Mouse (Mus musculus) mesoderm, embryonic 11.5 days (tissue): ENCODE measurements around the gene Batf2.
"Not testable (repeated sequence)": the region's sequence is repeated elsewhere in the genome, so short reads cannot be mapped to it uniquely, and the experiment has no call there.

Source experiments
- DNase-seq: peaks from one replicate; pipeline ENCODE4 v3.0.0-alpha.2; 2012; ENCODE audit warnings: low read depth, low spot score

The Batf2 gene

DNA sequence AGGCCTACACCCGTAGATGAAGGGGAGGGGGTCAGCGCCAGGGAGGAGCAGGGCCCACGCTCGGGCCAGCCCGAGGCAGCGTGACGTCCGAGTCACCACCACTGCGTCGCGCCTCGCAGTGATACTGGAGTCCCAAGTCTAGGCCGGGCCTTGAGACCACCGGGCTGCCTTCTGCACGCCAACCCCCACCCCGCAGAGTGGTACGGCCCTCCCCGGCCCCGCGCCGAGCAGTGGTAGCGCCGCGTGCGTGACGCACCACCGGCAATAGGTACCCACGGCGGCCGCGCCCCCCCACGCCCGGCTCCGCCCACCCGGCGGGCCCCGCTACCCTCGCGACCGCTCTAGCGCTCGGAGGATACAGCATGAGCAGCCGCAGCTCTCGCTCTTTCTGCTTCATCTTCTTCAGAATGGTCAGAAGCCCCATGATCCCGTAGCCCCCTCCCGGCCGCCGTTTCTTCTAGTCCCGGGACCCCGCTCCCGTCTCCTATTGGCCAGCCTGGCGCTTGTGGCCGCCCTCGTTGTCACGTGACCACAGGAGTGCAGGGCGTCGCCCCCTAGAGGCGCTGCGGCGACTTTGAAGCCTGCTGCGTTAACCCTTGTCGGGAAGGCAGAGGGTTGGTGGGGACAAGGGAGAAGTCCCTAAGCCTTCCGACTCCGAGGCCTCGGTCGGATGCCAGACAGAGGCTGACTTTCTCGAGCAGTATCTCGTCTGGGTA is at the start of gene Batf2:
Batf2 (plus strand) TSS at position 306 of the 716 bp plus-strand sequence.
- DNase-seq: peak; percentile 97

DNA sequence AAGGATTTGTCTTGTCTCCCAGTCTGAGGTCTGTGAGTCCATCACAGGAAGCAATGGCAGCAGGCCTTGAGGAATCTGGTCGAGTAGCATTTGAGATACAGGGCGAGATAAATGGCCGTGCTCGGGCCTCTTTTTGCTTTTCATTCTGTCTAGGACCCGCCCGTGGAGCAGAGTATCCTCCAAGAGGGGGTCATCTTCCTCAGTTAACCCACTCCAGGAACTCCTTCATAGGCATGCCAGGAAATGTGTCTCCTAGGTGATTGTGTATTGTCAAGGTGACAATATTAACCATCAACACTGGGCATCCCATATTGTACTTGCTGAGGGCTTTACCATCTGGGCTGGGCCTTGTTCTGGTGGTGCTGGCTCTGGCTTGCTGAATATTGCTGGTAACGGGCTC is 46.7 kb upstream of the Batf2 start, which contains the start of gene AC131692.1:
AC131692.1 (plus strand) TSS at position 301 of the 400 bp plus-strand sequence.
- DNase-seq: no peak

DNA sequence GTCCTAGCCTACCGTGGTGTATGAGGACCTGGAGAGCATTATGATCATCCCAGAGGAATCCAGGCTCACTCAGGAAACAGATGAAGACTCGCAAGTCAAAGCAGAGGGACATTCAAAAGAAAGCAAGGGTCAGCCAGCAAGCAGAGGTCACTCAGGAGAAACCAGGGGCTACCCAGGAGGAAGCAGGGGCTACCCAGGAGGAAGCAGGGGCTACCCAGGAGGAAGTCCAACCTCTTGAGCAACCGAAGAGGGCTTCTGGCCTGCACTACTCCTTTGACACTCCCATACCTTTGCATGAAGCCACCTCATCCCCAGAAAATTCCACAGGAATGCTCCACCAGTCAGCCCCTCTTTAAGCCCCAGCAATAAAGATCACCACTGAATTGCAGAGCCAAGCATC is 42.9 kb upstream of the Batf2 start:
- DNase-seq: no peak

DNA sequence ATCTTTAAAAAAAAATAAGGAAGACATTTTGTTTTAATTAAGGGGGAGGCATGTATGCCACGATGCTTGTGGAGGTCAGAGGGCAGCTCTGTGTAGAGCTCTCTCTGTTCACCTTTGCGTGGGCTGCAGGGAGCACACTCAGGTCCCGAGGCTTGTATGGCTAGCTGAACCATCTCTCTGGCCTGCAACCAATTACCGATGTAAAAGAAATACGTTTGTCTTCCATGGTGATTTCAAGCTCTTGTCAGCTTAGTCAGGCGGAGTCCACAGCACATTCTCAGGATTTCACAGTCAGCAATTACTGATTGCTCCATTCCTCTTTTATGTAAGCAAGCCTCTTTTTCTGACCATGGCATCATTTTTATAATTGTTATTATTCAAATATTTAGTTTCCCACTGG is 39.6 kb upstream of the Batf2 start:
- no peak for DNase-seq

DNA sequence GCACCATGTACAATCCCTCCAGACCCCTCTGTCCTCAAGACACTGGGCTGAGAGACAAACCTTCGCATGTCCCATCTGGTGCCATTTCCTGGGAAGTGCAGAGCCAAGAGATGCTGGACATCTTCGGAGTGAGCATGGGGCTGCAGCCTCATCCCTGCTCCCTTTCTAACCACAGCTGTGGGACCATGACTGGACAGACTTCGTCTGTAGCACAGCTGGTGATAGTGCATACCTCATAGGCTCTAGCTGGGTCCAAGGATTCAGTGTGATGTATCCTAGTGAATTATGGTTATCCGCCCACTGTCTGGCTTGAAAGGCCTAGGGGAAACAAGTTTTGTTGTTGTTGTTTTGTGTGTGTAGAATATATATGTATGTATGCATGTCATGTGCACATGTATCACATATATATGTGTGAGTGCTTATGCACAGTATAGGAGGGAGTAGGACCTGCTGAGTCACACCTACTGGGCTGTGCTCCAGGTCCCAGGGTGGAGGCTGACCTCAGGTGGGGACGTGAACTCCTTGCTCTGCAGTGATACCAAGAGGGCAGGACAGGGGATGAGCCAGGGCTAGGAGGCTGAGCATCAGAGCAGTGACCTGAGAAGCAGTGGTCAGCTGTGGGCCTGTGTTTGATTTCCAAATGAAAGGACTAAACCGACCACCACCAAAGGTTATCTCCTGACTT is 38.5 kb upstream of the Batf2 start:
- DNase-seq: no peak

DNA sequence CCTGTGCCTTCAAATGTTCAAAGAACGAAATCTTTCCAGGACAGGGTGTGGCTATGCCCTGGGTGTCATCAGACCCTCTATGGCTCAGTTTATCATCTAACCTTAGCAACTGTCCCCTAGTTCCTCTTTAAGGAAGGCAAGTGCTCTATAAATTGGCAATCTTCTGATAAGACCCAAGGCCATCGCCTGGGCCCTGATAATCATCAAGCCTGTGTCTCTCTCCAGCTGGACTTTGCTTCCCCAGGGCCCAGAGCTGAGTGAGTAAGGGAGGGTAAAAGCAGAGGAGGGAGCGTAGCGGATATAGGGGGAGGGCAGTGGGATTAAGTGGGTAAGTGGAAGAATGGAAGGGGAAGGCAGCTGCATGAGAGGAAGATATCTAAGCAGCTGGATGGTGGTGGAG is 36.3 kb upstream of the Batf2 start:
- DNase-seq: no peak

DNA sequence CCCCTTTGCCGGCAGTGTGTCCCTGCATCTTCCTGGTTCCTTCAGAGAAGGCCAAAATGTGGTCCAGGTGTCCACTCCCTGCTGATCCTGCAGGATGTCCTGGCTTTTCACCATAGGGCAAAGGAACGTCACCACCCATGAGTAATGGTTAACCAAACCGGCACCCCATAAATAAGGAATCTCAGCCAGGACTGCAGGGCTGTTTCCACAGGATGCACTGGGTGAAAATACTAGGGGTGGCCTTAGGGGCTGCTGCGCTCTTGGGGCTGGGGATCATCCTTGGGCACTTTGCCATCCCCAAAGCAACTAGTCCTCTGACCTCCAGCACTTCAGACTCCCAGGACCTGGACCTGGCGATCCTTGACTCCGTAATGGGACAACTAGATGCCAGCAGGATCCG is 35.2 kb upstream of the Batf2 start, which contains the start of gene Naaladl1:
Naaladl1 (plus strand) TSS at position 197 of the 400 bp plus-strand sequence.
- DNase-seq: no peak

DNA sequence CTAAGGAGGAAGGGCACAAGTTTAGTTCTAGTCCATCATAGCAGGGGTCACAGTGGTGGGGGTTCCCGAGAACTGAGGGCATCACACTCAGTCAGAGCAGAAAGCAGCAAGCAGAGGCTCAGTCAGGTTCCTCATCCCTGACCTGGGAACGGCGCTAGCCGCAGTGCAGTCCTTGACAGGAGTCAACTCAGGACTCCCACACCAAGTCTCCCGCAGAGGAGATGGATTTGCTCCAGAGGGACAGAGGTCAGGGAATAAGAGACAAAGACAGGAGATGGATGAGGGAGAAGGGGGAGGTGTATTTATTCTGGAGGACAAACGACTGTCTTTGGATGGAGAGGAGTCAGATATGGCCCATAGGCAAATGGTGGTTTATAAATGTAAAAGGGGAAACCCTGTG is 27.7 kb upstream of the Batf2 start:
- no peak for DNase-seq

DNA sequence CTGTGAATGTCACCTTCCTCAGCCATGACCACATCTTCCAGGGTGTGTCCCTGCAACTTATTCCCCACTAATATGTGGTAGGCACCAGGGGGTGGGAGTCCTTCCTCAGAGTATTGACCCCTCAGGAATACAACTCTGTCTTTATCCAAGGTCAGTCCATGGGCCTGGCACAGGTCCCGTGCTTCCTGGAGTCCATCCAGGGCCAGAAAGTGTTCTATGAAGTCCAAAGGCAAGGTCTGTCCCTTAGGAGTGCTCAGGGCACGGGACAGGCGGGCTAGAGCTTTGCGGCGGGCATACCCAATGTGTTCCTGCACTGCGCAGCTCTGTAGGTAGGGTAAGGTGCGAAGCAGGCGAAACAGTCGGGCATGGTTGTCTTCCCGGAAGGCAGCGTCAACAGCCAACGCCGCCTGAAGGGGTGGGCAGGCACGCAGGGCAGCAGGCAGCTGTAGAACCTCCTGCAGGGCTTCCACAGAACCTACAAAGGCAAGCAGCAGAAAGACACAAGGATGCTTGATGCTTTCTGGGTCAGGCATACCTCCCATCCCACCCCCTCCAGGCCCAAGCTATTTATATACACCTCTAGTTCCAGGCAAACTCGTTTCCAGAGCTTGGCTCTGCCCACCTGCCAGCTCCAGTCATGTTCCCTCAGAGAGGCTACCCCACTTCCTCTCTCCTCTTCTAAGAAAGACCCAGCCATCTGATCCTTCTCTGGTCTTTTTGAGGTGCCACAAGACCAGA is 24.5 kb upstream of the Batf2 start:
- no peak for DNase-seq

DNA sequence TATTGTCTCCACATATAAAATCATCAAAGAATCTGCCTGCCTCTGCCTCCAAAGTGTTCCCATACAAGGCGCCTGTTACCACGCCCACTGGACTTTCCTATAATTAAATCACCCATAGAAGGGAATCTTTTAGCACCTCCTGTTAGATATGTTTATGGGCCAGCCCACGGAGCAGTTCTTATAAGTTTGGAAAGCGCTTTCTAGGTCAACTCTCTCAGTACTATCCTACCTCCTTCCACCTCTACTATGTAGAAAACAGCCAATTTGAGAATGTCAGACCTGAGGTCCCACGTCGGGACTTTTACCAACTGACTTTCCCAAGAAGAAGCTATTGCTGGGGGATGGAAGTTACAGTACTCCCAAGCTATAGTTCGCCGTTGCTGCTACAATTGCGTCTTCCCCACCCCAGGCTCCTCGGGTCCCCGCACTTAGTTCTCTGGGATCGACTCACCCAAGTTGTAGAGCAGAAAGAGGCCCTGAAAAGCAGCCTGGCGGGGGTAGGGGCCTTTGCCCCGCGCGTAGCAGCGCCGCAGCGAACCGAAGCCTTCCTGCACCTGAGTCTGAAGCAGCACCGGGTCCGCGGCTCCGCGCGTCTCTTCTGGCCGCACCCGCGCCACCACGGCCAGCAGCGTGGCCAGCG is 23.3 kb upstream of the Batf2 start:
- no peak for DNase-seq

DNA sequence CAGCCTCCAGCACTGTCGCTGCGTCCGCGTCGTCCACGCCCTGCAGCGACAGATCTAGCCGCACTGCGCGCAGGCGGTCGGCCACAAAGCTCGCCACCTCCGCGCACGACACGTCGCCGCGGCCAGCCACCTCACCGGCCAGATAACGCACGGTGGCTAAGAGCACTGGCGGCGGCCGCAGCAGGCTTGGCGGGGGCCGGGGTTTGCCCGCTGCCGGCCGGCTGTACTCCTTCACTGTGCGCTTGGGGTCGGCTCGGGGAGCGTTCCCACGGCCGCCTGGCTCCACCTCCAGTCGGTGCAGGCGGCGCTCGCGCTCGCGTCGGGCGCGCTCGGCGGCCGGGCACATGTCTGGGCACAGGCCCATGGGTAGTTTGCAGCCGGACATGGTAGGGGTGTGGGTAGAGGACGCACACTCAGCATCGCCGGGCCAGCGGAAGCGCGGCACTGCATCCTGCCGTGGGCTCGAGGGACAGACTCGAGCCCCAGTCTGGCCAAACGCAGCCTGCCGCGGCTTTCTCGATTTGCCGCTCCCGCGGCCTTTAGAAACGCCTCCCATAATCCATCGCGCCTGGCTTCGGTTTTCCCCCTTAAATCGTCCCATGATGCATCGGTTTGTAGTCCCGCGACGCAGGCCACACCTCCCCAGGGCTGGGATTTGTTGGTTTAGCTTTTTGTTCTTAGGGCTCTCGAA is 22.7 kb upstream of the Batf2 start, which contains the start of gene Sac3d1:
Sac3d1 (minus strand) TSS at position 665 of the 691 bp plus-strand sequence.
- DNase-seq: peak; percentile 95

DNA sequence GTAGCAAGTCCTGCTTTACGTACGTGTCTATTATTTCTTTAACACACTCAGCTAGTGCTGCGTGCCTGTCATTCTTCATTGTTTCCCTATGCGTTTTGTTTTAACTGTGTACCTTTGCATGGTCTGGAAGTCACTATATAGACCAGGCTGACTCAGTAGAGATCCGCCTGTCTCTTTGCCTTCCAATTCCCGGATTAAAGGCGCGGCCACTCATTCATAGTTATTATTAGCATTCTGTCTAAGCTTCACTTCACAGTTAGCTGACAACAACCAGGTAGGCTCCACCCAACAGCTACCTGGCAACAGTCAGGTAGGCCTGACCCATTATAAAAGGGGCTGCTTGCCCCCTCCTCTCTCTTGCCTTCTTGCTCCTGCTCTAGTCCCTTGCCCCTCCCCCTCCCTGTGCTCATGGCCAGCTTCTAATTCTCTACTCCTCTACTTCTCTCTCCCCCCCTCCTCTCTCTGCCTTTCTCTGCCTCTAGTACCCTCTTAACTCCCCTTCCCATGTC is 22.1 kb upstream of the Batf2 start:
- no peak for DNase-seq

DNA sequence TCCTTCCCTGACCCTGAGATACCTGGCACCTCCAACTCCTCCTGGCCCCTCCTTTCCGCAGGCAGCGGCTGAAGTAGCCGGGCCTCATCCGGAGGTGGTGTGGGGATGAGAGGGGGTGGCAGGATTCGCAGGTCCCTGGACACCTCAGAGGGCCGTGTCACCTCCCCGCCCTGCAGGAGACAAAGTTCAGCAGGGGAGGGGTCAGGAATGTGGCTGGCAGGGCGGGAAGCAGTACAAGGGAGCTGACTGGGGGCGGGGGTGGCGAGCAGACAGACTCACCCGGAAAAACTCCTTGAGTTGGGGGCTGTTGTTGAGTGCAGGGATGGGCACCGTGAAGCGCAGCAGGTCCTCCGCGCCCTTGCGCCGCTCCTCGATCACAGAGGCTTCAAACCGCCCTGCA is 19.0 kb upstream of the Batf2 start:
- no peak for DNase-seq

DNA sequence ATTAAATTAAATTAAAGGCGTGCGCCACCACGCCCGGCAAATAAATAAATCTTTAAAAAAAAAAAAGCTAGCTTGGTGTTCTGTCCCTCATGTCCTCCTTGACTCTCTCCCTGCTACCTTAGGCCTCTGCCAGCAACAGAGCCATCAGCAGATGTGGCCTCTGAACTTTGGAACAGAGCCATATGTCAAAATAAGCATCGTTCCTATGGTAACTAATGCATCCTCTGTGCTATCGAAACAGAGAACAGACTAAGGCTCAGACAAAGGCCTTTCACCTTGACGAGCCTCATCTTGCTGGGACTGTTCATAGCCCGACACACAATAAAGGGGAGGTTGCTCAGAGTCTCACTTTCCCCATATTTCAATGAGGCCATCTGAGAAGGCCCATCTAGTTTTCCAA is 17.5 kb upstream of the Batf2 start:
- peak; percentile 70 for DNase-seq

DNA sequence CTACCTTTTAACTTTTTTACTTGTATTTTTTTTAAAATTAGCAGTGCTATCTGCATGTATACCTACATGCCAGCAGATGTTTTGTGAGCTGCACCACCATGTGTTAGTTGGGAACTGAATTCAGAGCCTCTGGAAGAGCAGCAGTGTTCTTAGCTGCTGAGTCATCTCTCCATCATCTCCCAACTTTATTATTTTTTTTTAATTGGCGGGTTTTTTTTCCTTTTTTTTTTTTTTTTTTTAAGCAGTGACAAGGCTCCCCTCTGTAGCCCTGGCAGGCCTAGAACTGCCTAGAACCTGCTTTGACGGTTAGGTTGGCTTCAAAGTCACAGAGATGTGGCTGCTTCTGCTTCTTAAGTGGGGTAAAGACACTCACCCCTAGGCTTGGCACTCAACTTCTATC is 15.9 kb upstream of the Batf2 start:
- DNase-seq: no peak

DNA sequence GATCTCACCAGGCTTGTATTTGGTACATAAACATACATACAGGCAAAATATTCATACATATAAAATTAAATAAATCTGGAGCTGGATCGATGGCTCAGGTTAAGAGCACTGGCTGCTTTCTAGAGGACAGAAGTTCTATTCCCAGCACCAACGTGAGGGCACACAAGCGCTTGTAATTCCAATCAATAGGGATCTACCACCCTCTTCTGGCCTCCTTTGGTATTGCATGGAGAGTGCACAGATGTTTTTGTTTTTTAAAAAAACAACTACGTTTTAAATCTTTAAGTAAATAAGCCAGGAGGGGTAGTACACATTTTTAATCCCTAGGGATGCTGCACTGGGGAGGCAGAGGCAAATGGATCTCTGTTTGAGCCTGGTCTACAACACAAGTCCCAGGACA is 14.5 kb upstream of the Batf2 start:
- peak; percentile 58 for DNase-seq

DNA sequence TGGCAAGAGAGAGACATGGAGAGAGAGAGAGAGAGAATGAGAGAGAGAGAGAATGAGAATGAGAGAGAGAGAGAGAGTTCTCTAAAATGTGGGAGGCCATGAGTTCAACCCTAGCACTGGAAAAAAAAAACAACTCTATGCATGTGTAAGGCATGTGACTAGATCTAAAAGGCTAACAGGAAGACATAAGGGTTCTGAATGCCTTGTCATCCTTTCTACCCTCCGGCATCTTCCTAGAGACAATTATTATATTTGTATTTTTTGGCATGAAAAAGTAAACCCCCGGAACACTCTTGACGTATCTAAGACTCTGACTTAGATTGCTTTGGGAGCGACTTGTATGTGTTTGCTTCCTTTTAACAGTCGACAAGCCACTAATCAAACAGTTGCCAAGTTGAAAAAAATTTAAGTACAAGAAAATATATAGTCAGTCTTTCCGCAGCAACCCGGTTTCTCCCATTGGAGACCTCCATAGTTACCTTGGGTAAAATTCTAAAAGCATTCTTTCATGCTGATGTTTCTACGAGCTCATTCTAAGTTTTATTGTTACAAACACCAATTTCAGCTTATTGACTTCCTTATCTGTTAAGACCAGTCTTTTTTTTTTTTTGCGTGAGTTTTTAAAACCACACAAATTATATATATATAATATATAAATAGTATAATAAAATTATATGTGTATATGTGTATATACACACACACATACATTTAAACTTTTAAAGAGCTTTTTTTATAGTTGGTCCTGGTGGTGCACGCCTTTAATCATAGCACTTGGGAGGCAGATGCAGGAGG is 13.8 kb upstream of the Batf2 start:
- no peak for DNase-seq

DNA sequence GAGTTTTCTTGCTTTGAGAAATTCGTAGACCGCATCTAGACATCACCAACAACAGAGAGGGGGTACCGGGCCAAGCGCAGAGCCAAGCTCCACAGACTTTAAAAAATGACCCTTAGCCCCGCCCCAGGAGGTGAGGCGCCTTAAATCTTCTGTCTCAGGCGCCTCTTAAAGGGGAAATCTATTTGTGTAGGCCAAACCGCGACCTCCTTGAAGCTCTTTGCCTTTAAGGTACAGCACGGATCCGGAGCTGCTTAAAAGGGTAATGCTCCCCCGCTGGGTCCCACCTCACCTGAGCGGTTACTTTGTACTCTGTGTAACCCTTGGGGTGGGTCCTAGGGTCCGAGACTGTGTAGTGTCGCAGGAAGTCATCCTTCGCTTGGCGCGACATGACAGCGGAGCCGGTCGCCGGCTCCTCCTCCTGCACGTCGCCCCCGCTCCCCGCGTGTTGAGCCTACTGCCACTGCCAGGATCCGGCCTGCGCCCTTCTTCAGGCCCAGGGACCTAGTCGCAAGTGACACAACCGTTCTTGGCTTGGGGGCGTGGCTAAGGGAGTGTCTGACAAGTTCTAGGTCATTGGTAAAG is 12.9 kb upstream of the Batf2 start, which contains the start of gene Snx15:
Snx15 (minus strand) TSS at position 545 of the 582 bp plus-strand sequence.
- DNase-seq: peak; percentile 94

DNA sequence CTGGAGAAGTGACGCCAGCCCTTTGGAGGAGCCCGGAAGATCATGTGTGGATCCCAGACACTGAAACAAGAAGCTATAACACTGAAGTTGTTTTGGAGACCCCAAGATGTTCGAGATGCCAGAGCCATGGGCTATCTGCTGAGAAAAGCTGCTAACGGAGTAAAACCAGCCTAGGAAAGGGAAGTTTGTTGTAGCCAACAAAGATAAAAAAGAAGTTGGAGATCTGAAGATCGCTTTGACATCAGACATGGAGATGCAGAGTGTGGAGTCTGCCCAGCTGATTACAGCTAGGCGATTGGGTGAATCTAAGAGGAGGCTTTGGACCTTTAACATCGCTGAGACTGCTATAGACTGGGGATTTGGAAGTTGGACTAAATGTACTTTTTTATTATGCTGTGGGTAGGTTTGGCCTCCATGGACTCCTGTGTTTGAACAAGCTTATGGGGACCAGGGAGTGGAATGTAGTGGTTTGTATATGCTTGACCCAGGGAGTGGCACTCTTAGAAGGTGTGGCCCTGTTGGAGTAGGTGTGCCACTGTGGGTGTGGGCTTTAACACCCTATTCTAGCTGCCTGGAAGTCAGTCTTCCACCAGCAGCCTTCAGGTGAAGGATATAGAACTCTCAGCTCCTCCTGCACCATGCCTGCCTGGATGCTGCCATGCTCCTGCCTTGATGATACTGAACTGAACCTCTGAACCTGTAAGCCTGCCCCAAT is 10.2 kb upstream of the Batf2 start:
- not testable (repeated sequence) for DNase-seq
